Mouse (Mus musculus) forebrain, embryonic 15.5 days (tissue): ENCODE data around the gene Atrn. TPM values are rescaled to one million over a fixed set of nuclear protein-coding genes. Genes with fewer than 3 reads are reported as not detected.
A peak's percentile ranks its signal among the peaks of the same experiment; 100 is the strongest.

Experiments
- ATAC-seq: fragments of 200-750 bp; cut with Nextera tagmentation; replicated peaks from 2 replicates; pipeline ENCODE4 v1.8.0; 2017; ENCODE audit warnings: mild to moderate bottlenecking, moderate TSS enrichment, moderate library complexity
- H3K27ac ChIP-seq: fragments of 300-500 bp; sonication (generic); replicated peaks from 2 replicates; pipeline ENCODE4 v1.5.1; 2015; ENCODE audit warnings: mild to moderate bottlenecking, inconsistent platforms
- H3K27me3 ChIP-seq: fragments of 300-500 bp; sonication (generic); 2 replicates; pipeline ENCODE4 v1.6.1; 2015; ENCODE audit warnings: inconsistent platforms
- H3K36me3 ChIP-seq: fragments of 300-500 bp; sonication (generic); 2 replicates; pipeline ENCODE4 v1.6.1; 2015; ENCODE audit warnings: mild to moderate bottlenecking, inconsistent platforms
- H3K4me1 ChIP-seq: fragments of 300-500 bp; sonication (generic); 2 replicates; pipeline ENCODE4 v1.6.1; 2015; ENCODE audit warnings: inconsistent platforms
- H3K4me2 ChIP-seq: fragments of 300-500 bp; sonication (generic); replicated peaks from 2 replicates; pipeline ENCODE4 v1.6.1; 2015; ENCODE audit warnings: mild to moderate bottlenecking, inconsistent platforms
- H3K4me3 ChIP-seq: fragments of 300-500 bp; sonication (generic); 2 replicates; pipeline ENCODE4 v1.5.1; 2015; ENCODE audit warnings: mild to moderate bottlenecking, inconsistent platforms
- H3K9ac ChIP-seq: fragments of 300-500 bp; sonication (generic); replicated peaks from 2 replicates; pipeline ENCODE4 v1.6.1; 2015; ENCODE audit warnings: mild to moderate bottlenecking, inconsistent platforms
- H3K9me3 ChIP-seq: fragments of 300-500 bp; sonication (generic); 2 replicates; pipeline ENCODE4 v1.6.1; 2016; ENCODE audit warnings: inconsistent platforms
- WGBS: fragments of 180-500 bp; shearing (Covaris S2); methylation state at CpG from one replicate; pipeline ENCODE4 v1.1.7; 2015; ENCODE audit warnings: mixed read lengths; 5-methylcytosine and 5-hydroxymethylcytosine counted together
- polyA plus RNA-seq: library from polyadenylated mRNA; unstranded; fragments of >200 nt; fragmentation: Nextera tagmentation; extraction: Ambion mirVana; gene quantifications from 2 replicates; pipeline ENCODE4 v1.2.1, GENCODE M21; 2015

The Atrn gene
- polyA plus RNA-seq, 1 experiment from 2014 or later = 12.2 TPM

DNA sequence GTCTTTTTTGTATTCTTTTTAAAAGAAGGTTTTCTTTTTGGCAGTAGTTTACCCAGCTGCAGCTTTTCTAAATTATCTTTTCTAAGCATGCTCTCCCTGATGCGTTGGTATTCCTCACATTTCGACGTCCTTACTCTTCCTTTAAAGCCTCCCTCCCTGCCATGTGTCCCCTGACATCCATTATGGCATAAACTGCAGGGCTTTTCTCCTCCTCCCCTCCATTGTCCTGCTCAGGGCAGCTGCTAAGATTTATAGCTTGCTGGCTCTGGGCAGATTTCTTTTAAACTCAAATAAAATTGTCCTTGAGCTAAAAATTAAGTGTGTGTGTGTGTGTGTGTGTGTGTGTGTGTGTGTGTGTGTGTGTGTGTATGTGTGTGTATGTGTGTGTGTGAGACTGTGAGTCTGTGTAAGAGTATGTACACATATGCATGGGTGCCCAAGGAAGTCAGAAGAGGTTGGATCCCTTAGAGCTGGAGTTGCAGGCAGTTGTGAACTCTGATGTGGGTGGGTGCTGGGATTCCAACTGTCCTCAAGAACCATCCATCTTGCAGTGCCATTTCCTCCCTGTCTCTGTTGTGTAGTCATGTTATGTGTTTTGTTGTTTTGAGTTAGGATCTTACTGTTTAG is 10.3 kb downstream of the Atrn start:
- 45% methylated on average over 3 of the region's 3 CpGs for WGBS
- no peak overlapping the region for H3K4me3 ChIP-seq
- H3K4me2 ChIP-seq = no peak overlapping the region
- no peaks in the 10 kb centered on the region for H3K36me3 ChIP-seq
- no peaks in the 10 kb centered on the region for H3K9me3 ChIP-seq
- no peaks in the 10 kb centered on the region for H3K27me3 ChIP-seq
- H3K4me1 ChIP-seq = no peaks in the 10 kb centered on the region
- H3K9ac ChIP-seq = no peak overlapping the region
- no peak overlapping the region for H3K27ac ChIP-seq
- no peak for ATAC-seq

GRCm38 (mm10) chr2:130917686-130918085 is 11.4 kb downstream of the Atrn start:
- H3K4me3 ChIP-seq = no peak overlapping the region
- H3K36me3 ChIP-seq = no peaks in the 10 kb centered on the region
- no peaks in the 10 kb centered on the region for H3K4me1 ChIP-seq
- ATAC-seq = no peak
- WGBS = 97% methylated on average over 1 of the region's 1 CpGs
- no peaks in the 10 kb centered on the region for H3K27me3 ChIP-seq
- no peak overlapping the region for H3K4me2 ChIP-seq
- no peak overlapping the region for H3K9ac ChIP-seq
- H3K27ac ChIP-seq = no peak overlapping the region
- no peaks in the 10 kb centered on the region for H3K9me3 ChIP-seq

GRCm38 (mm10) chr2:130919062-130919593 is 12.8 kb downstream of the Atrn start:
- no peak for ATAC-seq
- Histone ChIP-seq H3K4me1 (no peaks in the 10 kb centered on the region), H3K36me3 (no peaks in the 10 kb centered on the region), H3K9ac (no peak overlapping the region), H3K9me3 (no peaks in the 10 kb centered on the region), H3K4me2 (no peak overlapping the region), H3K27ac (no peak overlapping the region), H3K4me3 (no peak overlapping the region), H3K27me3 (no peaks in the 10 kb centered on the region)
- WGBS = 85% methylated on average over 5 of the region's 5 CpGs

DNA sequence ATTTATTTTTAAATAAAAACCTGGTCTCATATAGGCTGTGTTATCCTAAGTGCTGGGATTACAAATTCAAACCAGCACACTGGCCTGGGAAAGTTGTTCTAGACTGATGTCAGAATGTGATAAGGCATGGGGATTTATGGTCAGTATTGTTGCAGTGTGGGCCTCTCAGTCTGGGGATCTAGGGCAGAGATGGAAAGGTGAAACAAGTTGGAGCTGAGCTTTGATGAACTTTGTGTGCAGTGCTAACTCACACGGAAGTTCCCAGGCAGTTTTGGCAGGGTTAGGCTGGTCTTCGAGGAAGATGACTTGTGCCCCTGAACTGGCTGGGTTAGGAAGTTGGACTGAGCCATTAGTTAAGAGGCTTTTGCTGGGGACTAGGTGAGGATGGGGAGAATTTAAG is 18.7 kb downstream of the Atrn start:
- WGBS = 86% methylated on average over 2 of the region's 2 CpGs
- no peak overlapping the region for H3K27ac ChIP-seq

GRCm38 (mm10) chr2:130928031-130928430 is 21.7 kb downstream of the Atrn start:
- no peaks in the 10 kb centered on the region for H3K9me3 ChIP-seq
- WGBS = 94% methylated on average over 4 of the region's 4 CpGs
- H3K4me3 ChIP-seq = no peak overlapping the region
- H3K36me3 ChIP-seq = no peaks in the 10 kb centered on the region
- no peak overlapping the region for H3K4me2 ChIP-seq
- H3K4me1 ChIP-seq = no peaks in the 10 kb centered on the region
- no peak overlapping the region for H3K27ac ChIP-seq
- no peak overlapping the region for H3K9ac ChIP-seq
- no peaks in the 10 kb centered on the region for H3K27me3 ChIP-seq
- ATAC-seq = no peak

More for the DNA sequence above, 18.7 kb downstream of the Atrn start:
- no peak overlapping the region for H3K4me3 ChIP-seq
- ATAC-seq = no peak
- no peaks in the 10 kb centered on the region for H3K27me3 ChIP-seq
- no peak overlapping the region for H3K9ac ChIP-seq
- H3K4me2 ChIP-seq = no peak overlapping the region
- H3K36me3 ChIP-seq = no peaks in the 10 kb centered on the region
- no peaks in the 10 kb centered on the region for H3K4me1 ChIP-seq
- H3K9me3 ChIP-seq = no peaks in the 10 kb centered on the region

GRCm38 (mm10) chr2:130928530-130928929 is 22.2 kb downstream of the Atrn start:
- Histone ChIP-seq H3K4me2 (no peak overlapping the region), H3K9me3 (no peaks in the 10 kb centered on the region), H3K27ac (no peak overlapping the region), H3K27me3 (no peaks in the 10 kb centered on the region), H3K4me3 (no peak overlapping the region), H3K36me3 (no peaks in the 10 kb centered on the region), H3K9ac (no peak overlapping the region), H3K4me1 (no peaks in the 10 kb centered on the region)
- no peak for ATAC-seq

GRCm38 (mm10) chr2:130929994-130930393 is 23.7 kb downstream of the Atrn start:
- no peak overlapping the region for H3K9ac ChIP-seq
- H3K36me3 ChIP-seq = no peaks in the 10 kb centered on the region
- WGBS = 91% methylated on average over 5 of the region's 5 CpGs
- H3K4me1 ChIP-seq = no peaks in the 10 kb centered on the region
- H3K4me2 ChIP-seq = no peak overlapping the region
- H3K27me3 ChIP-seq = no peaks in the 10 kb centered on the region
- H3K4me3 ChIP-seq = no peak overlapping the region
- no peak for ATAC-seq
- H3K27ac ChIP-seq = no peak overlapping the region
- no peaks in the 10 kb centered on the region for H3K9me3 ChIP-seq

- WGBS = 90% methylated on average over 12 of the region's 12 CpGs
- Histone ChIP-seq H3K9ac (no peak overlapping the region), H3K27ac (no peak overlapping the region), H3K36me3 (no peaks in the 10 kb centered on the region), H3K27me3 (no peaks in the 10 kb centered on the region), H3K4me2 (no peak overlapping the region), H3K9me3 (no peaks in the 10 kb centered on the region), H3K4me3 (no peak overlapping the region), H3K4me1 (no peaks in the 10 kb centered on the region)
- ATAC-seq = no peak
These were observed 26.6 kb downstream of the Atrn start for GRCm38 (mm10) chr2:130932865-130933264.

GRCm38 (mm10) chr2:130949781-130950180 is 43.5 kb downstream of the Atrn start:
- WGBS = 74% methylated on average over 2 of the region's 2 CpGs
- Histone ChIP-seq H3K9ac (no peak overlapping the region), H3K4me3 (no peak overlapping the region), H3K4me2 (no peak overlapping the region), H3K27ac (no peak overlapping the region), H3K4me1 (no peaks in the 10 kb centered on the region), H3K27me3 (no peaks in the 10 kb centered on the region), H3K9me3 (no peaks in the 10 kb centered on the region), H3K36me3 (peaks cover 9% of the 10 kb centered on the region; the same call in 1 of the 2 replicates)
- ATAC-seq = no peak

DNA sequence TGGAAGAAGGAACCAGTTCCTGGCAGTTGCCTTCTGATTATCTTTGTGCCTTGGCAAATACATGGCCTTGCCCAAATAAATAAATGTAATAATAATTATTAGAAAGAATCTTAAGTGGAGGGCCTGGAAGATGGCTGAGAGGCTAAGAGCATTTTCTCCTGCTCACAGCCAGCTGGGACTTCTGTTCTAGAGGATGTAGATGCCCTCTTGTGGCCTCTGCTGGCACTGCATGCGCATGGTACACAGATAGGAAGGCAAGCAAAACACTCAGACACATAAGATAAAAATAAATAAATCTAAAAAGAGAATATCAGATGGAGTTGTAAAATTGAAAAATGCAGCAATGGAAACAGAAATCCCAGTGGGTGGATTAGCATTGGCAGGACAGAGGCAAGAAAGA is 44.3 kb downstream of the Atrn start:
- no peak overlapping the region for H3K27ac ChIP-seq
- no peaks in the 10 kb centered on the region for H3K27me3 ChIP-seq
- no peaks in the 10 kb centered on the region for H3K4me1 ChIP-seq
- no peak overlapping the region for H3K4me2 ChIP-seq
- 5% methylated on average over 1 of the region's 1 CpGs for WGBS
- no peak overlapping the region for H3K4me3 ChIP-seq
- ATAC-seq = peak; percentile 83
- H3K36me3 ChIP-seq = peaks cover 9% of the 10 kb centered on the region; the same call in 1 of the 2 replicates
- H3K9ac ChIP-seq = no peak overlapping the region
- no peaks in the 10 kb centered on the region for H3K9me3 ChIP-seq

- Histone ChIP-seq H3K4me3 (no peak overlapping the region), H3K27ac (no peak overlapping the region), H3K4me2 (no peak overlapping the region), H3K27me3 (no peaks in the 10 kb centered on the region), H3K9me3 (no peaks in the 10 kb centered on the region), H3K36me3 (peaks cover 15% of the 10 kb centered on the region), H3K9ac (no peak overlapping the region), H3K4me1 (no peaks in the 10 kb centered on the region)
- no peak for ATAC-seq
- WGBS = 93% methylated on average over 2 of the region's 2 CpGs
These were observed 52.6 kb downstream of the Atrn start for GRCm38 (mm10) chr2:130958906-130959305.

GRCm38 (mm10) chr2:130961851-130962250 is 55.6 kb downstream of the Atrn start:
- Histone ChIP-seq H3K4me1 (no peaks in the 10 kb centered on the region), H3K36me3 (peaks cover 14% of the 10 kb centered on the region), H3K9me3 (no peaks in the 10 kb centered on the region), H3K4me3 (no peak overlapping the region), H3K4me2 (no peak overlapping the region), H3K27ac (no peak overlapping the region), H3K27me3 (no peaks in the 10 kb centered on the region), H3K9ac (no peak overlapping the region)
- ATAC-seq = 0 out of 2 replicates have a peak, but pooled peaks have one; percentile 48

- Histone ChIP-seq H3K36me3 (peaks cover 3% of the 10 kb centered on the region; the same call in 1 of the 2 replicates), H3K9me3 (no peaks in the 10 kb centered on the region), H3K27me3 (no peaks in the 10 kb centered on the region), H3K27ac (no peak overlapping the region), H3K9ac (no peak overlapping the region), H3K4me2 (no peak overlapping the region), H3K4me1 (no peaks in the 10 kb centered on the region), H3K4me3 (no peak overlapping the region)
- no peak for ATAC-seq
- 95% methylated on average over 1 of the region's 1 CpGs for WGBS
These were observed 58.7 kb downstream of the Atrn start for GRCm38 (mm10) chr2:130965042-130965441.
